Mouse (Mus musculus): ENCODE measurements at regions not wholly inside any gene's neighbourhood (a gene's known extent, or its start where the extent isn't known, plus 50 kb on each side); places are given as distances from the start of the nearest gene placed in this dataset.

GRCm38 (mm10) chr4:45738746-45739145 is 60.1 kb upstream of the Aldh1b1 start:
- no peak for ATAC-seq (replicated peaks; ENCODE audit: low FRiP score, low read depth)
- Histone ChIP-seq H3K36me3 (ENCODE audit: insufficient read depth, low read length) (no peaks in the 10 kb centered on the region), H3K4me3 (replicated peaks; ENCODE audit: low read depth, low read length) (no peak overlapping the region), H3K27me3 (ENCODE audit: insufficient read depth, low read length) (no peaks in the 10 kb centered on the region), H3K4me1 (replicated peaks; ENCODE audit: insufficient read depth, low read length) (no peaks in the 10 kb centered on the region), H3K9ac (ENCODE audit: low read depth, low read length) (no peak overlapping the region), H3K4me2 (ENCODE audit: low read length) (no peak overlapping the region), H3K9me3 (replicated peaks; ENCODE audit: low read length) (no peaks in the 10 kb centered on the region), H3K27ac (no peak overlapping the region)
- TF ChIP-seq CTCF (IDR thresholded peaks at IDR 0.05; ENCODE audit: low read depth), result no peak
- WGBS, result 77% methylated on average over 11 of the region's 11 CpGs
- DNase-seq (ENCODE audit: low spot score), result no peak

- no peaks in the 10 kb centered on the region for H3K36me3 ChIP-seq (ENCODE audit: insufficient read depth, low read length)
- ATAC-seq (replicated peaks; ENCODE audit: low FRiP score, low read depth), result no peak
- H3K4me1 ChIP-seq (replicated peaks; ENCODE audit: insufficient read depth, low read length), result no peaks in the 10 kb centered on the region
- no peaks in the 10 kb centered on the region for H3K9me3 ChIP-seq (replicated peaks; ENCODE audit: low read length)
- no peak overlapping the region for H3K27ac ChIP-seq
- DNase-seq (ENCODE audit: low spot score), result no peak
- no peak overlapping the region for H3K9ac ChIP-seq (ENCODE audit: low read depth, low read length)
- no peak overlapping the region for H3K4me2 ChIP-seq (ENCODE audit: low read length)
- H3K4me3 ChIP-seq (replicated peaks; ENCODE audit: low read depth, low read length), result no peak overlapping the region
- no peaks in the 10 kb centered on the region for H3K27me3 ChIP-seq (ENCODE audit: insufficient read depth, low read length)
- 45% methylated on average over 10 of the region's 10 CpGs for WGBS
- TF ChIP-seq CTCF (IDR thresholded peaks at IDR 0.05; ENCODE audit: low read depth), result no peak
Observed at GRCm38 (mm10) chr4:45736215-45736815, 62.5 kb upstream of the Aldh1b1 start.

DNA sequence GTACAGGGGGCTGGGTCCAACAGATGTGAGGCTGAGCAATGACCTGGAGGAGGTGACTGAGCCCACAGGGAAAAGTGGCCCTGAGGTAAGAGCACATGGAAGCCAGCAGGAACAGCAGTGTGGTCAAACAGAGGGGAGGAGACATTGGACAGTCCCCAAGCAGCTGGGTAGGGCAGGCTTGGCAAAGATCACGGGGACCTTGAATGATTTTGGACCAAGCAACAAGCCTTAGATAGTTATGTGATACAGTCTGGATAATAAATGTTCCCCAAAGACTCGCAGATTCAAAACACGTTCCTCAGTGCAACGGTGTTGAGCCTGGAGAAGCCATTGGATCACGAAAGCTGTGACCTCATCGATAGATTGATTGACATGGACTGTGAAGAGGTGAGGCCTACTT is 64.8 kb upstream of the Aldh1b1 start:
- Histone ChIP-seq H3K9ac (ENCODE audit: low read depth, low read length) (no peak overlapping the region), H3K4me2 (ENCODE audit: low read length) (no peak overlapping the region), H3K4me3 (replicated peaks; ENCODE audit: low read depth, low read length) (no peak overlapping the region), H3K36me3 (ENCODE audit: insufficient read depth, low read length) (no peaks in the 10 kb centered on the region), H3K27me3 (ENCODE audit: insufficient read depth, low read length) (no peaks in the 10 kb centered on the region), H3K4me1 (replicated peaks; ENCODE audit: insufficient read depth, low read length) (no peaks in the 10 kb centered on the region), H3K27ac (no peak overlapping the region), H3K9me3 (replicated peaks; ENCODE audit: low read length) (no peaks in the 10 kb centered on the region)
- DNase-seq (ENCODE audit: low spot score) (no peak), ATAC-seq (replicated peaks; ENCODE audit: low FRiP score, low read depth) (no peak)
- 91% methylated on average over 6 of the region's 6 CpGs for WGBS
- no peak for TF ChIP-seq CTCF (IDR thresholded peaks at IDR 0.05; ENCODE audit: low read depth)

DNA sequence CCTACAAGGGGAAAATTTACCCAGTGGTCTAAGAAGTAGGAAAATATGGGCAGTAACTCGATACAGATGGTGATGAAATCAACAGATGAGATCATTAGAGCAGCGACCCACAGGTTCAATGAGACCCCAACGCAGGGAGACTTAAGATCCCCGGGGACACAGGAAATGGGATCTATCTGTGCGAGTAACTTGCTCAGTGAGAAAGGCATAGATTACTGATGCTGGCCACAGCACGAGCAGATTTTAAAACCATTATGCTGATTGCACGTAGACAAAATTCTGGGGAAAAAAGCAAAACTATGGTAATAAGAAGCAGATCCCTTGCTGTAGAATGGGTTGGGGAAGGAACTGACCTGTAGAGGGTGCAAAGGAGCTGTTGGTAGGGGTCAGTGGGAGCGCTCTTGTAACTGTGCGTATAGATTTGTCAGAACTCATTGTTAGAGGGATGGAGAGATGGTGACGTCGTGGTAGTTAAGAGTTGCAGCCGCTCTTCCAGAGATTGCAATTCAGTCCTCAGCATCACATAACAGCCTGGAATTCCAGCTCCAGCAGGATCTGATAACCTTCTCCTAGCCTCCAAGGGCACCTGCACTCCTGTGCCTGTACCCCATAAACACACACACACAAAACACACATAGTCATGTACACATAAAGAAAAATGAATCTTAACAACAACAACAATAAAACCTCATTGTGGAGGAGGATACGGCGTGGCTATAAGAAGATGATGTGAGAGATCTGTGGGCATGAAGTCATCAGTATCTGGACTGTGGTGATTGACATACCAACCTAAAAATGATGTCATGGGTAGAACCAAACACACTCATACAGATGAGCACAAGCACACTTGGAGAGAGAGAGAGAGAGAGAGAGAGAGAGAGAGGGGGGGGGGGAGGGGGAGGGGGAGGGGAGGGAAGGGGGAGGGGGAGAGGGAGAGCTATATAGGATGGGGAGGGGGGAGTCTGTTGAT is 67.7 kb upstream of the Aldh1b1 start:
- DNase-seq (ENCODE audit: low spot score), result peak; percentile 78
- H3K27ac ChIP-seq, result no peak overlapping the region
- WGBS, result 33% methylated on average over 14 of the region's 14 CpGs

GRCm38 (mm10) chr4:45729801-45730200 is 69.0 kb upstream of the Aldh1b1 start:
- Histone ChIP-seq H3K9me3 (replicated peaks; ENCODE audit: low read length) (no peaks in the 10 kb centered on the region), H3K27me3 (ENCODE audit: insufficient read depth, low read length) (no peaks in the 10 kb centered on the region), H3K36me3 (ENCODE audit: insufficient read depth, low read length) (no peaks in the 10 kb centered on the region), H3K4me2 (ENCODE audit: low read length) (no peak overlapping the region), H3K9ac (ENCODE audit: low read depth, low read length) (no peak overlapping the region), H3K27ac (no peak overlapping the region), H3K4me3 (replicated peaks; ENCODE audit: low read depth, low read length) (no peak overlapping the region), H3K4me1 (replicated peaks; ENCODE audit: insufficient read depth, low read length) (no peaks in the 10 kb centered on the region)
- 69% methylated on average over 4 of the region's 4 CpGs for WGBS
- DNase-seq (ENCODE audit: low spot score), result no peak
- no peak for TF ChIP-seq CTCF (IDR thresholded peaks at IDR 0.05; ENCODE audit: low read depth)
- no peak for ATAC-seq (replicated peaks; ENCODE audit: low FRiP score, low read depth)

More for the DNA sequence above, 67.7 kb upstream of the Aldh1b1 start:
- TF ChIP-seq CTCF (IDR thresholded peaks at IDR 0.05; ENCODE audit: low read depth), result peak; percentile 74
- H3K36me3 ChIP-seq (ENCODE audit: insufficient read depth, low read length), result no peaks in the 10 kb centered on the region
- ATAC-seq (replicated peaks; ENCODE audit: low FRiP score, low read depth), result no peak
- H3K4me3 ChIP-seq (replicated peaks; ENCODE audit: low read depth, low read length), result no peak overlapping the region
- H3K9ac ChIP-seq (ENCODE audit: low read depth, low read length), result no peak overlapping the region
- H3K4me1 ChIP-seq (replicated peaks; ENCODE audit: insufficient read depth, low read length), result no peaks in the 10 kb centered on the region
- no peaks in the 10 kb centered on the region for H3K27me3 ChIP-seq (ENCODE audit: insufficient read depth, low read length)
- H3K4me2 ChIP-seq (ENCODE audit: low read length), result no peak overlapping the region
- no peaks in the 10 kb centered on the region for H3K9me3 ChIP-seq (replicated peaks; ENCODE audit: low read length)

DNA sequence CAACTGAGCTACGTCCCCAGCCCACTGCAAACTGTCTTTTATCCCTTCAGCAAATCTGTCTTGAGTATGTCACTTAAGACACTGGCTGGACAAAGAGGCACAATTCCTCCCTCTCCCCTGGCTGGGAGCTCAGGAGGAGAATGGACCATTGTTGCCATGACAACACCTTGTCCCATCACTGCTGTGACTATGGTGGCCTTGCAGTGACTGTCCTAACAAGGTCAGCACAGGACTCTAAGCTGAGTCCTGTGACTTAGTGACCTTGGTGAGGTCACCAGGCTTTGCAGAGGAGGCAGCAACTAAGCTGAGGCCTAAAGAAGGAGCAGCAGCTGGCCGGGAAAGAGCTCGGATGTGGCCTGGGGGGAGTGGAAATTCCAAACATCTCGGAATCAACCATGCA is 70.0 kb upstream of the Aldh1b1 start:
- Histone ChIP-seq H3K27me3 (ENCODE audit: insufficient read depth, low read length) (no peaks in the 10 kb centered on the region), H3K9me3 (replicated peaks; ENCODE audit: low read length) (no peaks in the 10 kb centered on the region), H3K9ac (ENCODE audit: low read depth, low read length) (no peak overlapping the region), H3K36me3 (ENCODE audit: insufficient read depth, low read length) (no peaks in the 10 kb centered on the region), H3K4me2 (ENCODE audit: low read length) (no peak overlapping the region), H3K4me1 (replicated peaks; ENCODE audit: insufficient read depth, low read length) (no peaks in the 10 kb centered on the region), H3K27ac (no peak overlapping the region), H3K4me3 (replicated peaks; ENCODE audit: low read depth, low read length) (no peak overlapping the region)
- TF ChIP-seq CTCF (IDR thresholded peaks at IDR 0.05; ENCODE audit: low read depth), result no peak
- WGBS, result 49% methylated on average over 4 of the region's 4 CpGs
- DNase-seq (ENCODE audit: low spot score) (no peak), ATAC-seq (replicated peaks; ENCODE audit: low FRiP score, low read depth) (no peak)
